Comparison of ENCODE assay signal across 20 mouse cellular contexts in genomic region chr9:102497089-102497690, GRCm38 (mm10). TPM values are rescaled to one million over a fixed set of nuclear protein-coding genes. Genes with fewer than 3 reads are reported as not detected.
DNase-seq lines count a peak whose midpoint lies in the region; ATAC-seq and TF ChIP-seq lines count a peak whose summit lies in the region.
"Had no signal": no experiment of that assay in that cellular context is flagged by ENCODE, and none has a peak within 500 bp of the region (broad histone marks: within the 10 kb centered on the region; RNA-seq: fewer than 3 reads in every experiment).

No protein-coding gene starts in this region.

- no peak for TF ChIP-seq CTCF in heart, postnatal 0 days (IDR thresholded peaks at IDR 0.05; ENCODE audit: low read depth)

- H3K9ac ChIP-seq in heart, embryonic 12.5 days, result no peak overlapping the region
- H3K9ac ChIP-seq in heart, embryonic 11.5 days (ENCODE audit: low read depth, low read length), result no peak overlapping the region
- H3K9ac ChIP-seq in kidney, embryonic 15.5 days, result no peak overlapping the region
- H3K9ac ChIP-seq in heart, postnatal 0 days (replicated peaks; ENCODE audit: low read depth, low read length), result no peak overlapping the region
- H3K9ac ChIP-seq: embryonic facial prominence, embryonic 12.5 days; liver, embryonic 15.5 days had no signal

- no peak overlapping the region for H3K4me3 ChIP-seq in heart, embryonic 12.5 days
- no peak overlapping the region for H3K4me3 ChIP-seq in heart, embryonic 11.5 days (ENCODE audit: low read depth, low read length)
- no peak overlapping the region for H3K4me3 ChIP-seq in kidney, embryonic 15.5 days (replicated peaks)
- H3K4me3 ChIP-seq in heart, postnatal 0 days (ENCODE audit: low read depth, low read length), result no peak overlapping the region
- H3K4me3 ChIP-seq: embryonic facial prominence, embryonic 12.5 days; liver, embryonic 15.5 days had no signal

- H3K4me2 ChIP-seq in heart, embryonic 12.5 days, result no peak overlapping the region
- no peak overlapping the region for H3K4me2 ChIP-seq in heart, embryonic 11.5 days
- H3K4me2 ChIP-seq in kidney, embryonic 15.5 days, result no peak overlapping the region
- no peak overlapping the region for H3K4me2 ChIP-seq in heart, postnatal 0 days (ENCODE audit: low read depth, low read length)
- H3K4me2 ChIP-seq: embryonic facial prominence, embryonic 12.5 days; liver, embryonic 15.5 days had no signal

- 77% methylated on average over 9 of the region's 9 CpGs for WGBS in heart, embryonic 12.5 days
- WGBS in heart, embryonic 11.5 days (ENCODE audit: insufficient replicate concordance), result 86% methylated on average over 9 of the region's 9 CpGs
- 83% methylated on average over 9 of the region's 9 CpGs for WGBS in kidney, embryonic 15.5 days
- WGBS in heart, postnatal 0 days, result 51% methylated on average over 9 of the region's 9 CpGs

- H3K27me3 ChIP-seq in heart, embryonic 12.5 days (replicated peaks), result peaks cover 32% of the 10 kb centered on the region
- H3K27me3 ChIP-seq in heart, embryonic 11.5 days (ENCODE audit: control insufficient read depth, insufficient read depth, low read length), result peaks cover 7% of the 10 kb centered on the region
- H3K27me3 ChIP-seq in kidney, embryonic 15.5 days, result no peaks in the 10 kb centered on the region
- no peaks in the 10 kb centered on the region for H3K27me3 ChIP-seq in heart, postnatal 0 days (ENCODE audit: control insufficient read depth, insufficient read depth, low read length)
- H3K27me3 ChIP-seq: liver, embryonic 15.5 days had no signal

- no peaks in the 10 kb centered on the region for H3K36me3 ChIP-seq in heart, embryonic 12.5 days
- H3K36me3 ChIP-seq in heart, embryonic 11.5 days (ENCODE audit: control insufficient read depth, insufficient read depth, low read length), result no peaks in the 10 kb centered on the region
- H3K36me3 ChIP-seq in kidney, embryonic 15.5 days, result no peaks in the 10 kb centered on the region
- no peaks in the 10 kb centered on the region for H3K36me3 ChIP-seq in heart, postnatal 0 days (replicated peaks; ENCODE audit: control insufficient read depth, insufficient read depth, low read length)
- H3K36me3 ChIP-seq: embryonic facial prominence, embryonic 12.5 days; liver, embryonic 15.5 days had no signal

- no peak for TF ChIP-seq EP300 in heart, postnatal 0 days (IDR thresholded peaks at IDR 0.05; ENCODE audit: low read depth)

- peaks cover 34% of the 10 kb centered on the region for H3K4me1 ChIP-seq in heart, embryonic 12.5 days (replicated peaks)
- H3K4me1 ChIP-seq in heart, embryonic 11.5 days (ENCODE audit: control insufficient read depth, insufficient read depth, low read length), result peaks cover 8% of the 10 kb centered on the region; the same call in 1 of the 2 replicates
- no peaks in the 10 kb centered on the region for H3K4me1 ChIP-seq in kidney, embryonic 15.5 days
- peaks cover 34% of the 10 kb centered on the region for H3K4me1 ChIP-seq in heart, postnatal 0 days (ENCODE audit: control insufficient read depth, insufficient read depth)
- H3K4me1 ChIP-seq: embryonic facial prominence, embryonic 12.5 days; liver, embryonic 15.5 days had no signal

- no peaks in the 10 kb centered on the region for H3K9me3 ChIP-seq in heart, embryonic 12.5 days (replicated peaks)
- no peaks in the 10 kb centered on the region for H3K9me3 ChIP-seq in heart, embryonic 11.5 days (replicated peaks; ENCODE audit: control insufficient read depth, low read length)
- no peaks in the 10 kb centered on the region for H3K9me3 ChIP-seq in kidney, embryonic 15.5 days (replicated peaks)
- H3K9me3 ChIP-seq in heart, postnatal 0 days (replicated peaks; ENCODE audit: control insufficient read depth, low read length), result no peaks in the 10 kb centered on the region
- H3K9me3 ChIP-seq: embryonic facial prominence, embryonic 12.5 days; liver, embryonic 15.5 days had no signal

- ATAC-seq in heart, embryonic 12.5 days (ENCODE audit: insufficient number of reproducible peaks, low FRiP score), result no peak
- ATAC-seq in heart, embryonic 11.5 days (replicated peaks; ENCODE audit: insufficient number of reproducible peaks, low FRiP score, low TSS enrichment), result no peak
- ATAC-seq in kidney, embryonic 15.5 days (replicated peaks; ENCODE audit: low FRiP score), result no peak
- peak; percentile 40 for ATAC-seq in heart, postnatal 0 days (ENCODE audit: insufficient read depth, low read depth)
- ATAC-seq: activated CD4-positive, CD25-positive, alpha-beta regulatory T cell, adult 4 months; forebrain, embryonic 16.5 days; hindbrain, embryonic 16.5 days; intestine, postnatal 0 days; Patski had no signal

- H3K27ac ChIP-seq in heart, embryonic 12.5 days (ENCODE audit: poor library complexity, severe bottlenecking), result peak overlapping the region; percentile 34; the same call in 1 of the 2 replicates
- no peak overlapping the region for H3K27ac ChIP-seq in heart, embryonic 11.5 days (ENCODE audit: low read depth, low read length)
- no peak overlapping the region for H3K27ac ChIP-seq in kidney, embryonic 15.5 days
- H3K27ac ChIP-seq in heart, postnatal 0 days (ENCODE audit: low read depth), result peak overlapping the region; percentile 90
- H3K27ac ChIP-seq: embryonic facial prominence, embryonic 12.5 days; liver, embryonic 15.5 days had no signal

- peak; percentile 20 for DNase-seq in kidney, postnatal 14 days
- peak; percentile 57 for DNase-seq in adrenal gland, postnatal 10 days
- DNase-seq in heart, postnatal 0 days (ENCODE audit: low spot score), result no peak
- DNase-seq in neural tube, embryonic 10.5 days (ENCODE audit: extremely low spot score, low spot score), result no peak
- DNase-seq in frontal cortex, postnatal 14 days (ENCODE audit: low spot score in 2 of 2), result no peak
- DNase-seq: lung, postnatal 14 days; thymus, postnatal 36 days had no signal

RNA-seq across cellular contexts. Expression of gene Ky, which starts 8.4 kb away (rescaled TPM):
- polyA plus RNA-seq in heart, embryonic 12.5 days (2016; fragmentation: Nextera tagmentation; extraction: Ambion mirVana), result 0.94 and 2.1 TPM in 2 replicates
- polyA plus RNA-seq in heart, embryonic 11.5 days (2014; fragmentation: Nextera tagmentation; extraction: Ambion mirVana), result 0.27 and 2.3 TPM in 2 replicates
- polyA plus RNA-seq in kidney, embryonic 15.5 days (2015; fragmentation: Nextera tagmentation; extraction: Ambion mirVana), result 0.27 and 0.41 TPM in 2 replicates
- 1 to 10 TPM; 1.3 to 6.9 TPM for total RNA-seq in adrenal gland, postnatal 10 days (2021)
- total RNA-seq in heart, postnatal 0 days (2014; rRNA removed; ENCODE audit: low replicate concordance), result 1.9 and 22.1 TPM in 2 replicates
- 1.8 and 2.1 TPM in 2 replicates for polyA plus RNA-seq in heart, postnatal 0 days (2015; fragmentation: Nextera tagmentation; extraction: Ambion mirVana)
- total RNA-seq: common myeloid progenitor, adult 5-6 weeks; megakaryocyte-erythroid progenitor cell, adult 5-6 weeks; neutrophil, adult 5-6 weeks had no signal
- polyA plus RNA-seq: Patski had no signal

Comparison
In these comparisons a context has a peak if more than half of its experiments do, and no peak if none do; other contexts are left out.
1. H3K27ac ChIP-seq: peak in heart, embryonic 12.5 days (single experiment) and heart, postnatal 0 days (single experiment); none in heart, embryonic 11.5 days (single experiment) and kidney, embryonic 15.5 days (single experiment).
2. DNase-seq: peak in kidney, postnatal 14 days (single experiment) and adrenal gland, postnatal 10 days (single experiment); none in heart, postnatal 0 days (single experiment), neural tube, embryonic 10.5 days (single experiment) and frontal cortex, postnatal 14 days (0 of 2).